Mouse (Mus musculus): ENCODE data around the gene Mif.
"Not testable (repeated sequence)": the region's sequence is repeated elsewhere in the genome, so short reads cannot be mapped to it uniquely, and the experiment has no call there.

The Mif gene

GRCm38 (mm10) chr10:75872915-75873542 lies 13.0 kb upstream of the Mif start:
- DNase-seq, result peak; percentile 99

GRCm38 (mm10) chr10:75872025-75872914 lies 12.2 kb upstream of the Mif start:
- no peak for DNase-seq

- peak; percentile 81 for DNase-seq
These were observed 1.5 kb upstream of the Mif start for GRCm38 (mm10) chr10:75861587-75861986.

DNA sequence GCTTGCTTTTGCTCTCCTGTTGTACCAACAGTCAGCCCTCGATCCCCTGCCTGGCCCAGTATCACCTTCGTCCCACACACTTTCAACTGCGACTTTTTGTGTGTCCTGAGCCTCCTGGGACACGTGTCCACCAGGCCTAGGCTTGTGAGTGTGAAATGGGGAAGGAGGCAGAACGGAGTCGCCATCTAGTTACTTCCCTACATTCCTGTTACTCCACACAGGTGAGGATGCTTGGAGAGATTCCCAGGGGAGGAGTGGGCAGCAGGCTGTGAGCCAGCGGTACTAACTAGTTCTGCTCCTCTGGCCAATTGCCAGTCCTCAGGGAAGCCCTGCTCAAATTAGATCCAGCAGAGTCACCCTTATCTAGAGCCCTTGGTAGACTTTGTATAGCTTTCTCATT lies 706 bp upstream of the Mif start:
- peak; percentile 94 for DNase-seq

DNA sequence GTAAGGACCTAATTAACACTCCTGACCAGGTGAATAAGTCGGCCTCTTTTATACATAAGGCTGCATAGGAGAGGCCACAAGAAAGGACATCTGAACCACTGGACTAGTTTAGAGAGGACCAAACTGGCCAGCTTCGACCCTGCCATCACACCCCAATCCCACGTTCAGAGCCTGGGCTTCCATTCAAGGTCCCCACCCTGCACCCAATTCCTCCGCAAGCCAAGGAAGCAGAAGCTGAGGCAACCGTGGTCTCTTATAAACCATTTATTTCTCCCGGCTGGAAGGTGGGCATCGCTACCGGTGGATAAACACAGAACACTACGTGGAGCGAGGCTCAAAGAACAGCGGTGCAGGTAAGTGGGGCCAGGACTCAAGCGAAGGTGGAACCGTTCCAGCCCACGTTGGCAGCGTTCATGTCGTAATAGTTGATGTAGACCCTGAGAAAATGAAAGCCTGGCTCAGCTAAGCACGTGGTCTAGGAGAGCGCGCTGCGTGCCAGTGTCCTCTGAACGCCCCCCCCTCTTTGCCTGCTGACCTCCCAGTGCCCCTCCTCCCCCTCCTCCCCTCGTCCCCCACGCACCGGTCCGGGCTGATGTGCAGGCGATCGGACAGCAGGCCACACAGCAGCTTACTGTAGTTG lies 813 bp downstream of the Mif start:
- DNase-seq, result peak; percentile 96

- DNase-seq, result peak; percentile 90
These were observed 2.4 kb downstream of the Mif start for GRCm38 (mm10) chr10:75857598-75857997.

- peak; percentile 80 for DNase-seq
These were observed 3.1 kb downstream of the Mif start for GRCm38 (mm10) chr10:75856976-75857375.

- peak; percentile 83 for DNase-seq
These were observed 3.7 kb downstream of the Mif start for GRCm38 (mm10) chr10:75856155-75856907.

- DNase-seq, result peak; percentile 91
These were observed 4.5 kb downstream of the Mif start for GRCm38 (mm10) chr10:75855416-75855981.

DNA sequence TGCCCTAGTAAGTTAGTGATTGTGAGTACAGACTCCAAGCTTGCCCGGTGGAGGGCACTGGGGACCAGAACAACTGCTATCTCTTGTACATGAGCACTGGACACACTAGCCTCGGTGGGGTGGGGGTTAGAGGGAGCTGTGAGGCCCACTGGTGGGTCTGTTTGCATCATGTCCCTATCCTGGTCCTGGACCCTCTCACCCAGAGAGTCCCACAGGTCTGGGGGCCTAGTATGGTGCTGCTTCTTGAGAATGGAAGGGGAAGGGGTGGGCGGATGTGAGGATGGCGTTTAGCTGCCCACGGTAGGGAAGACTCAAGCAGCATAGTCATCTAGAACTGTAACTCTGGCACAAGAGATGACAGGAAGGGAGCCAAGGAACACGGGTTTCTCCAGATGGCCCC lies 5.2 kb downstream of the Mif start:
- DNase-seq, result peak; percentile 92

GRCm38 (mm10) chr10:75854096-75854495 lies 5.9 kb downstream of the Mif start:
- DNase-seq, result no peak

DNA sequence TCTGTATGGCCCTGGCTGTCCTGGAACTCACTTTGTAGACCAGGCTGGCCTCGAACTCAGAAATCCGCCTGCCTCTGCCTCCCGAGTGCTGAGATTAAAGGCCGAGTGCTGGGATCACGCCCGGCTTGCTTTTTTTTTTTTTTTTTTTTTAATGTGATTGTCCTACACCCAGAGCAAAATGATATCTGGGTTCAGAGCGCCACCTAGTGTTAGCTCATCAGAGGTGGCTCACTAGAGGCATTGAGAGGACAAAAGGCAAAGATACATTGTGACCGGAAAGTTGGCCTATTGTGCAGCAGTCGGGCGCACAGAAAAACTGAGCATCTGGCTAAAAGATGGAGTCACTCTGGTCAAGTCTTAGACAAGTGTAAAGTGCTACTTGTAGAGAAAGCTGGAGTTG lies 6.6 kb downstream of the Mif start:
- DNase-seq, result peak; percentile 96

DNA sequence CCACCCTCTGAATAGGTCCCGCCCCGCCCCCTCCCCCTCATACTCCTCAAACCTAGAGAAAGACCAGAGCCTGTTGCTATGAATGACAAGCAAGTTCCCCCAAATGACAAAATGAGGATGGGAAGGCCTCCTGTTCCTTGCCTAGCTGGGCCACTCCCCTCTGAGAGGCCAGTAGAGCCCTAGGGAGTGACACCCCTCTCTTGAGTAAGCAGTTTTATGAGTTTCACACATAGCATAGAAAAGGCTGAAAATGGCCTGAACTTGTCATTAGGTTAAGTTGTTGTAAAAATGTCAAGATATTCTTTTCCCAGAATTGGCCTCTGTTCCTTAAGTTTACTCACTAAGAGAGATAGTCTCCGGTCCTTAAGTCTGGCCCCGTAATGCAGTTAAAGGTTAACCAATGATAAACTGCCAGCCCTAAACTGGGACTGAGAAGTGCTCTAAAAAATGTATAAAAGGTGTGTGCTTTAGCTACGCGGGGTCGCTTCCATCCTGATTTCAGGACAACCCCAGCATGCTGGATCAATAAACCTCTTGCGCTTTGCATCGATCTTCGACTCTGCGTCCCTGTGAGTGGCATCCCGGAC lies 7.4 kb downstream of the Mif start:
- no peak for DNase-seq

DNA sequence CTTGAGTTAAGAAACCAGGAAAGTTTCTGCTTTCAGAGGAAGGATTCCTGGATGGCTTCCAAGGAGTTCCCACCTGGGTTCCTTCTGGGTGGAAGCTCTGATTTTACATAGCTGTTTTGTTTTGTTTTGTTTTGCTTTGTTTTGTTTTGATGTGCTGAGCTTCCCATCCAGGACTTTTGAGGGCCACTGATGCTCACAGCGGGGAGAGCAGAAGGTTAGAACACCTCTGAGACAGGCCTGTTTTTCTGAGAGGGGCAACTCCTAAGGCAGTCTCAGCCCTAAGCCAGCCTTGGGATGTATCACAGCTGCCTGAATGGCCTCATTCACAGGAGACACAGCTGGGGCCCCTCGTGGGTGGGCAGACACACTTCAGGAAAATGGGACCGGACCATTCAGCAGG lies 8.4 kb downstream of the Mif start:
- DNase-seq, result peak; percentile 86

DNA sequence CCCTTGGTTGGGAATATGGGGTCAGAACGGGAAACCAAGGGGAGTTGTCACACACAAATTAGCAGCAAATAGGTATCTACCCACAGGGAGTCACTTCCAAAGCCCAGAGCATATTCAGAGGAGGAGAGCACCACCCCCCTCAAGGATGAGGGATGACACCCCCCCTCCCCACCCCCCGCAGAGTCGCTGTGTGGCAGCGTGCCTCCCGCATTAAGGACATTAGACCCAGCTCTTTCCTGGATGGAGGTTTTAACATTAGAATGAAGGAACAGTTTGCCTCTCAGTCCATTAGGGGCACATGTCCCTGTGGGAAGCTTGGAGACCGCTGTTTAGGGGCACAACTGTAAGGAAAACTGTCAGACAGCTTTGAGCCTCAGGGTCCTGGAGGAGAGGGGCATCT lies 9.0 kb downstream of the Mif start:
- no peak for DNase-seq

GRCm38 (mm10) chr10:75848382-75848781 lies 11.7 kb downstream of the Mif start:
- no peak for DNase-seq

GRCm38 (mm10) chr10:75845306-75845930 lies 14.6 kb downstream of the Mif start:
- DNase-seq, result peak; percentile 86

DNA sequence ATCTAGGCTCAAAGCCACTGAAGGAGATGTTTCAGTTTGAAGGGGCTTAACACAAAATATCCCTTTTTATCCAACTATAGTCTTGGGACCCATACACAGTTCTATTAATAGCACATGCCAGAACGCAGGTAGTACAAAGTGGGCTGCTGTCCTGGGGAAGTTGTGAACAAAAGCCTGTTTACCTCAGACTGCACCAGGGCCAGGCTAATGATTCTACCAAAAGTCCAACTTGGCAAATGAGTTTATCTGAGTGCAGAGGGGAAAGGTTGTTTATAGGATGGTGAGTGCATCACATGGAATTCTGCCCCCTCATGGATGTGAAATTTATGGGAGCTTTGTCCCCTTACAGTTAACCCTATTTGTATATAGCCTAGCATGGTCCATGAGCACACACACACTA lies 15.2 kb downstream of the Mif start:
- DNase-seq, result peak; percentile 95

GRCm38 (mm10) chr10:75843898-75844297 lies 16.1 kb downstream of the Mif start:
- DNase-seq, result not testable (repeated sequence)

DNA sequence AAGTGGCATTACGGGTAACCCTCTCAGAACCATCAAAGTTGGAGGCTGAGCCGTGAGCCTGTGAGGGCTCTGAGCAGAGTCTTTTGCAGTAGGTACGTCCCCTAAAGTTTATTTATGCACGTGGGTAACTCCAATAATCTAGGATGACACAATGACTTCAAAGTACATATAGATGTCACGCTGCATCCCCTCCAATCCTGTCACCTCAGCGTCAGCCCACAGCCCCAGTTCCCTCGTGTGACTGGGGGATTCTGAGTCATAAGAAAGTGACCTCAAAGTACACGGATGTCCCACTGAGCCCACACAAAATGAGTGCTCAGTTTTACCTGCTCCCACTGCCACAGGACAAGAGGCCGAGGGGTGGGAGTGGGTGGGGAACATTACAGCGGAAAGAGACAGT lies 20.9 kb downstream of the Mif start:
- no peak for DNase-seq

DNA sequence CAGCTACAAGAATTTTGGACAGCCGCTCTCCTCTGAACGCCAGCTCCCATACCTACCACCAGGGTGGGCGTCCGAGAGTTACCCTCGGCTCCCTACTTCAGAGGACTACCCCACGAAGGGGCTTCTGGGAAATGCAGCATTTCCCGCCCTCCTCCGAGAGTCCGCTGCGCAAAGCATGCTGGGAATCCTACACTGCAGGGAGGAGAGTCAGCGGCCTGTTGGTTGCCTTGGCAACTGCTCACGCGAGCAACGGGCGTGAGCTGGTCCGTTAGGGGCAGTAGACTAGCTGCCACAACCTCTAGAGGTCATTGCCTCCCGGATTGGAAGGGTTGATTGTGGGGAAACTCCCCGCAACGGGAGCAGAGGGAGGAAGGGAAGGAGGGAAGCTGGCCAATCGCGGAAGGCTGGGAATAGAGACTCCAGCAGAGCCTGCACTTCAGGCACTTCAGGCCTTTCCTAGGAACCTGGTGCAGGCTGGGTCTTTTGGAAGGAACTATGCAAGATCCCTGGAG lies 22.7 kb downstream of the Mif start, which contains the start of gene Gstt2:
Gene Gstt2, minus strand, starts transcription at position 177 of the 512 bp plus-strand sequence.
- DNase-seq, result peak; percentile 100

All from heart, adult 11 months (tissue).